Mouse (Mus musculus) adrenal gland, adult (tissue): ENCODE measurements at regions not wholly inside any gene's neighbourhood (a gene's known extent, or its start where the extent isn't known, plus 50 kb on each side); places are given as distances from the start of the nearest gene placed in this dataset.

ENCODE experiments used
- DNase-seq, 2 experiments: peaks; one replicate each; pipeline ENCODE4 v3.0.0; 2022 to 2023; ENCODE audit warnings: low spot score in 1 of 2; ENCODE audit not compliant: inconsistent age in 2 of 2

GRCm38 (mm10) chr12:51501185-51501584 lies 92.0 kb upstream of the Coch start:
- no peak for DNase-seq

- no peak for DNase-seq
These were observed 90.4 kb upstream of the Coch start for GRCm38 (mm10) chr12:51502724-51503123.

- no peak for DNase-seq
These were observed 89.4 kb upstream of the Coch start for GRCm38 (mm10) chr12:51503706-51504105.

- no peak for DNase-seq
These were observed 88.6 kb upstream of the Coch start for GRCm38 (mm10) chr12:51504581-51504980.

GRCm38 (mm10) chr12:51510010-51510409 lies 83.1 kb upstream of the Coch start:
- no peak for DNase-seq

GRCm38 (mm10) chr12:51516726-51517125 lies 76.4 kb upstream of the Coch start:
- no peak for DNase-seq

GRCm38 (mm10) chr12:51521610-51522120 lies 71.5 kb upstream of the Coch start:
- DNase-seq: no peak

- DNase-seq: peak in 1 of 2 experiments; percentile 57
These were observed 69.3 kb upstream of the Coch start for GRCm38 (mm10) chr12:51523866-51524265.

- no peak for DNase-seq
These were observed 65.3 kb upstream of the Coch start for GRCm38 (mm10) chr12:51527854-51528253.

- peak in 1 of 2 experiments; percentile 9 for DNase-seq
These were observed 58.5 kb upstream of the Coch start for GRCm38 (mm10) chr12:51534606-51535005.

GRCm38 (mm10) chr12:51535056-51535640 lies 58.0 kb upstream of the Coch start:
- DNase-seq: peak in 1 of 2 experiments; percentile 11
